Mouse (Mus musculus) midbrain, embryonic 16.5 days (tissue): ENCODE data around the gene Fam57a. TPM values are rescaled to one million over a fixed set of nuclear protein-coding genes. Genes with fewer than 3 reads are reported as not detected.
A peak's percentile ranks its signal among the peaks of the same experiment; 100 is the strongest.

Source experiments
- ATAC-seq: fragments of 200-750 bp; cut with Nextera tagmentation; 2 replicates; pipeline ENCODE4 v1.8.0; 2017; ENCODE audit warnings: moderate TSS enrichment
- H3K27ac ChIP-seq: fragments of 300-500 bp; sonication (generic); 2 replicates; pipeline ENCODE4 v1.5.1; 2014; ENCODE audit warnings: mild to moderate bottlenecking, low read length, mixed read lengths
- H3K27me3 ChIP-seq: fragments of 300-500 bp; sonication (generic); 2 replicates; pipeline ENCODE4 v1.6.1; 2014; ENCODE audit warnings: low read depth, low read length, mixed read lengths; ENCODE audit not compliant: control insufficient read depth, insufficient read depth
- H3K36me3 ChIP-seq: fragments of 300-500 bp; sonication (generic); 2 replicates; pipeline ENCODE4 v1.6.1; 2014; ENCODE audit warnings: mild to moderate bottlenecking, low read length, moderate library complexity, mixed read lengths; ENCODE audit not compliant: control insufficient read depth, insufficient read depth
- H3K4me1 ChIP-seq: fragments of 300-500 bp; sonication (generic); 2 replicates; pipeline ENCODE4 v1.6.1; 2014; ENCODE audit warnings: mild to moderate bottlenecking, low read length, mixed read lengths; ENCODE audit not compliant: control insufficient read depth, insufficient read depth
- H3K4me2 ChIP-seq: fragments of 300-500 bp; sonication (generic); 2 replicates; pipeline ENCODE4 v1.6.1; 2014; ENCODE audit warnings: mild to moderate bottlenecking, low read length, mixed read lengths
- H3K4me3 ChIP-seq: fragments of 300-500 bp; sonication (generic); 2 replicates; pipeline ENCODE4 v1.5.1; 2014; ENCODE audit warnings: low read depth, mild to moderate bottlenecking, low read length, moderate library complexity, mixed read lengths
- H3K9ac ChIP-seq: fragments of 300-500 bp; sonication (generic); 2 replicates; pipeline ENCODE4 v1.6.1; 2014; ENCODE audit warnings: low read depth, low read length, mixed read lengths
- H3K9me3 ChIP-seq: fragments of 300-500 bp; sonication (generic); replicated peaks from 2 replicates; pipeline ENCODE4 v1.6.1; 2014; ENCODE audit warnings: mild to moderate bottlenecking, low read length, mixed read lengths; ENCODE audit not compliant: control insufficient read depth, poor library complexity, severe bottlenecking
- WGBS: fragments of 180-500 bp; shearing (Covaris S2); extraction: QIAGEN DNeasy Blood & Tissue Kit; methylation state at CpG from one replicate; pipeline ENCODE4 v1.1.7; 2014; 5-methylcytosine and 5-hydroxymethylcytosine counted together
- polyA plus RNA-seq: library from polyadenylated mRNA; unstranded; fragments of >200 nt; fragmentation: Nextera tagmentation; extraction: Ambion mirVana; gene quantifications from 2 replicates; pipeline ENCODE4 v1.2.1, GENCODE M21; 2015

Fam57a gene
- polyA plus RNA-seq, 1 experiment from 2014 or later = 27.5 TPM

DNA sequence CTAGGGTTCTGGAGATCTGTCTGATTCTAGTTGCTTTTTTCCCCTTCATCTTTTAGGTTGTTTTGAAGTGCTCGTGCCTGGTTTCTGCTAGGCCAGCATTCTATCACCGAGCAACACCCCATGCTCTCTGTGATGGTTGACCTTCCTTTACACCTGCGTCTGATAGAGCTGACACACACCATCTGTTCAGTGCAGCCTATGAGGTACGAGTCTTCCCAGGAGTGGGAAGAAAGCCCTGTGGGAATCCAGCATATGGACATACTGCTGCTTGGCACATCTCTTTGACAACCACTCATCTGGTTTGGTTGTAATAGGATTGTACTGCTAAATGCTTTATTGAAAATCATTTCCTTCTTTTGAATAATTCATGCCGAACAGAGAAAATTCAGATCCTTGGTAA is 9.3 kb upstream of the Fam57a start:
- H3K9me3 ChIP-seq = no peaks in the 10 kb centered on the region
- no peak overlapping the region for H3K27ac ChIP-seq
- no peak overlapping the region for H3K4me2 ChIP-seq
- peaks cover 5% of the 10 kb centered on the region; the same call in 1 of the 2 replicates for H3K36me3 ChIP-seq
- no peak overlapping the region for H3K4me3 ChIP-seq
- WGBS = 52% methylated on average over 5 of the region's 5 CpGs
- no peak overlapping the region for H3K9ac ChIP-seq
- no peaks in the 10 kb centered on the region for H3K4me1 ChIP-seq
- ATAC-seq = no peak
- no peaks in the 10 kb centered on the region for H3K27me3 ChIP-seq

DNA sequence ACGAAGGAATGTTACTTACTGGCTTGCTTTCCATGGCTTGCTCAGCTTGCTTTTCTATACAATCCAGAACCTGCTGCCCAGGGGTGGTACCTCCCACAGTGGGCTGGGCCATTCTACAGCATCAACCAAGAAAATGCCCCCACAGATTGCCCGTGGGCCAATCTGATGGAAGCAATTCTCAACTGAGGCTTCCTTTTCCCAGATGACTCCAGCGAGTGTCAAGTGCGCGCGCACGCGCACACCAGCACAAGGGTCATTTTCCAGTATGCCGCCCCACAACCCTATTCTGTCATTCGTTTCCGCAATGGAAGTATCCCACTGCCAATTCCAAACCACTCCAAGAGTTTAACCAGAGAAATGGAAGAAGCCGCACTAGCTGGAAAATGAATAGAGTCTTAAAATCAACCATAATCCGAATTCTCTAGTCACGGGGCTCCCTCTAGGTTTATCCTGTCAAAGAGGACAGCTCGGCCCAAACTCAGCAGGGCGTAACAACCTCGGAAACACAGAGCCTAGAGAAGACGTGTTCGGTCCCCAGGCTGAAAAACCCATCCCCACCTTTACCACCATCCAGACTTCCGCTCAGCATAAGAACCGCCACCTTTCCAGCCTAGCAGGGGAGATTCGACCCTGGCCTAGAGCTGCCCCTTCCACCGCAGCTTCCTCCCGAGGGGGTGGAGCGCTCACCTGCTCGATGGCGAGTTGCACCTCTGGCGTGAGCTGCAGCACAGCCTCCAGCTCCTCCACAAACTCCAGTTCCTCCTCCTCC is 561 bp upstream of the Fam57a start:
- Histone ChIP-seq H3K4me2 (peak overlapping the region; percentile 69), H3K9ac (peak overlapping the region; percentile 77), H3K4me1 (peaks cover 9% of the 10 kb centered on the region), H3K27ac (peak overlapping the region; percentile 84), H3K36me3 (peaks cover under 1% of the 10 kb centered on the region; the same call in 1 of the 2 replicates), H3K4me3 (peak overlapping the region; percentile 92), H3K9me3 (no peaks in the 10 kb centered on the region), H3K27me3 (no peaks in the 10 kb centered on the region)
- peak; percentile 91 for ATAC-seq
- WGBS = 2% methylated on average over 27 of the region's 28 CpGs

DNA sequence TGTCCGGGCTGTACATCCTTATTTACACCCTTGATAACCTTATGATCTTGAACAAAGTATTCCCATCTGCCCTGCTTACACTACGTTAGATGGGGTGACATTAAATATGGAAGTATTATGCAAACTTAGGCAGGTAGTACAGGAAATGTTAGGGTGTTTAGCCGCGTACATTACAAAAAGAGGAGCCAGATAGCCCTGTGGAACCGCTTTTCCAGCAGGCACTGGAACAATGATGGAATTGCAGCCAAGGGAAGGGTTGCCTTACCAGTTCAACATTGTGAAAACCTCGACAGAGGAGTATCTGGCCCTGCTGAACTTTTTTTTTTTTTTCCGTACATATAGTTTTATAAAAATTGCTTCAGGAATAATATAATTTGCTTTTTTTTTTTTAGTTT is 672 bp downstream of the Fam57a start:
- ATAC-seq = no peak
- H3K9ac ChIP-seq = peak overlapping the region; percentile 77
- H3K4me2 ChIP-seq = peak overlapping the region; percentile 69
- WGBS = 23% methylated on average over 7 of the region's 7 CpGs
- H3K27ac ChIP-seq = peak overlapping the region; percentile 84
- H3K4me3 ChIP-seq = peak overlapping the region; percentile 92
- H3K27me3 ChIP-seq = no peaks in the 10 kb centered on the region
- no peaks in the 10 kb centered on the region for H3K9me3 ChIP-seq
- H3K36me3 ChIP-seq = no peaks in the 10 kb centered on the region
- H3K4me1 ChIP-seq = peaks cover 9% of the 10 kb centered on the region

DNA sequence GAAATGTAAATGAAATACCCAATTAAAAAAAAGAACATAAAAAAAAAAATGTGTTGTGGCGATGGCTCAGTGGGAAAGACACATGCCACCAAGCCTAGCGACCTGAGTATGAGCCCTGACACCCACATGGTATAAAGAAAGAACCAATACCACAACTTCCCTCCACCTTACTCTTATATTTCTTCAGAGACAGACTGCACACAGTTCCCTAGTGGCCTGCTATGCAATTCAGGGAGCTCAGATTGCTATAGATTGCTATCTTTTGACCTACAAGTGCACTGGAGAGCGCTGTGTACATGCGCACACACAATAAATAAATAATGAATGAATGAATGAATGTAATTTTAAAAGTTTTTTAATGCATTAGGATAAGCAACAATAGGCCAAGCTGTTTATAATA is 4.3 kb downstream of the Fam57a start:
- Histone ChIP-seq H3K27me3 (no peaks in the 10 kb centered on the region), H3K4me3 (no peak overlapping the region), H3K36me3 (no peaks in the 10 kb centered on the region), H3K9me3 (no peaks in the 10 kb centered on the region), H3K27ac (no peak overlapping the region), H3K4me2 (no peak overlapping the region), H3K9ac (no peak overlapping the region), H3K4me1 (peaks cover 1% of the 10 kb centered on the region; the same call in 1 of the 2 replicates)
- ATAC-seq = no peak
- 88% methylated on average over 4 of the region's 4 CpGs for WGBS

DNA sequence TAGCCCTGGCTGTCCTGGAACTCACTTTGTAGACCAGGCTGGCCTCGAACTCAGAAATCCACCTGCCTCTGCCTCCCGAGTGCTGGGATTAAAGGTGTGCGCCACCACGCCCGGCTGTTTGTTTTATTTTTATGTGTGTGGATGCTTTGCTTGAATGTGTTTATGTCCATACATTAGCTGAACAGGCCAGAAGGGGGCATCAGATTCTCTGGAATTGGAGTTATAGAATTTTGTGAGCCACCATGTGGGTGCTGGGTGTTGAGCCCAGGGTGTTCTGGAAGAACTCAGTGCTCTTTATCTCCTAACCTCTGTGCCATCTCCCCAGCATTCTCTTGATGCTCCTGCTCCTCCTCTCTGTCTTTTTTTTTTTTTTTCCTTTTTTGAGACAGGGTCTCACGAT is 7.4 kb downstream of the Fam57a start:
- Histone ChIP-seq H3K4me3 (no peak overlapping the region), H3K27ac (no peak overlapping the region), H3K4me2 (no peak overlapping the region), H3K36me3 (no peaks in the 10 kb centered on the region), H3K4me1 (no peaks in the 10 kb centered on the region), H3K27me3 (no peaks in the 10 kb centered on the region), H3K9me3 (no peaks in the 10 kb centered on the region), H3K9ac (no peak overlapping the region)
- whole genome bisulfite sequencing = 87% methylated on average over 6 of the region's 6 CpGs
- ATAC-seq = no peak

DNA sequence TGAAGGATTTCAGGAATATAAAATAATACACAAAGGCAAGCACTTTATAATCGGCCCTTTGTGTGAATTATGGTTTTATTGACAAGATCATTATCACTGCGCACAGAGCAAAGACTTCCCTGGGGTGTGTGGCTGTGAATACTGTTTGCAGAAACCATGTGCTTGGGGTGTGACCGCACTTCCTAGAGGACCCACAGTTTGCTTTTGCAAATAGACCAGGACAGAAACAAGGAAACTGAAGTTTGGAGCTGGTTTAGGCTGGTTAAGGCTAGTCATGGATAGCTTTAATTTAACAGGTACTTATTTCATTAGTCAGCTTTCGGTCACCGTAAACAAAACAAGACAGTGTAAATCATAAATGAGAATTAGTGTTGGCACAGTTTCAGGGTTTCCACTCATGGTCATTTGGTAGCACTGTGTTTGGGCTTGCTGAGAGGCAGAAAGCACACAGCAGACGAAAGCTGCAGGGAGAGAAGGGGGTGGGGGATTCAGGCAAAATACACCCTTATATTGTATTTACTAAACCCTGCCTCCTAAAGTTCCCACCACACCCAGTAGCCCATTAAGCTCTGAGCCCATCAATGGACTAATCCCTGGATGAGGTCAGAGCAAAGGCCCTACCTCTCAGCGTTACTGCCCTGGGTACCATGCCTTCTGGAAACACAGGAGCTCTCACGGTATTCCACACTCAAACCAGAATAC is 17.0 kb downstream of the Fam57a start:
- Histone ChIP-seq H3K4me3 (no peak overlapping the region), H3K4me2 (no peak overlapping the region), H3K9ac (no peak overlapping the region), H3K4me1 (peaks cover 3% of the 10 kb centered on the region; the same call in 1 of the 2 replicates), H3K9me3 (no peaks in the 10 kb centered on the region), H3K27me3 (no peaks in the 10 kb centered on the region), H3K27ac (no peak overlapping the region), H3K36me3 (no peaks in the 10 kb centered on the region)
- no peak for ATAC-seq
- WGBS = 61% methylated on average over 8 of the region's 8 CpGs

DNA sequence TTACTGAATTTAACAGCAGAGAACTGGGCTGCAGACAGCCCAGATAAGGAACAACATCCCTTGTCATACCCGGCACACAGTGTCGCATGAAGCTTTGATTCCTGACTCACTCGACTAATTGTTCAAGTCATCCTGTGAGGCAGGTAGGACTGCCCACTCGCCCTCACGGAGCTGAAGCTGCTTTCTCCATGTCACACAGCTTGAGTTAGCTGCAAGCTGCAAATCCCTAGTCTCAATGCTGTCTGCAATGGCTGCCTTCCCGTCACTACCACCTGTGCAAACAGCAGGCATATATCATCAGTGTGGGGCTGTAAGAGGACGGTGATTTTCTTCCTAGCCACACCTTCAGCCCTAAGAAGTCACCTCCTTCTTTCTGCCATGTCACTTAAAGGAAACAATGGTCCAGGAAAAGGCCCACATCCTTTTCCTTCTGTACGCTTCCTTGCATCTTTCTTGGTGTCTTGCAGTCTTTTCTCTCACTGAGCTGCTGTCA is 17.6 kb downstream of the Fam57a start:
- Histone ChIP-seq H3K36me3 (no peaks in the 10 kb centered on the region), H3K9ac (no peak overlapping the region), H3K27me3 (no peaks in the 10 kb centered on the region), H3K4me2 (no peak overlapping the region), H3K4me3 (no peak overlapping the region), H3K4me1 (peaks cover 5% of the 10 kb centered on the region; the same call in 1 of the 2 replicates), H3K9me3 (no peaks in the 10 kb centered on the region), H3K27ac (no peak overlapping the region)
- ATAC-seq = no peak
- WGBS = 49% methylated on average over 8 of the region's 8 CpGs

DNA sequence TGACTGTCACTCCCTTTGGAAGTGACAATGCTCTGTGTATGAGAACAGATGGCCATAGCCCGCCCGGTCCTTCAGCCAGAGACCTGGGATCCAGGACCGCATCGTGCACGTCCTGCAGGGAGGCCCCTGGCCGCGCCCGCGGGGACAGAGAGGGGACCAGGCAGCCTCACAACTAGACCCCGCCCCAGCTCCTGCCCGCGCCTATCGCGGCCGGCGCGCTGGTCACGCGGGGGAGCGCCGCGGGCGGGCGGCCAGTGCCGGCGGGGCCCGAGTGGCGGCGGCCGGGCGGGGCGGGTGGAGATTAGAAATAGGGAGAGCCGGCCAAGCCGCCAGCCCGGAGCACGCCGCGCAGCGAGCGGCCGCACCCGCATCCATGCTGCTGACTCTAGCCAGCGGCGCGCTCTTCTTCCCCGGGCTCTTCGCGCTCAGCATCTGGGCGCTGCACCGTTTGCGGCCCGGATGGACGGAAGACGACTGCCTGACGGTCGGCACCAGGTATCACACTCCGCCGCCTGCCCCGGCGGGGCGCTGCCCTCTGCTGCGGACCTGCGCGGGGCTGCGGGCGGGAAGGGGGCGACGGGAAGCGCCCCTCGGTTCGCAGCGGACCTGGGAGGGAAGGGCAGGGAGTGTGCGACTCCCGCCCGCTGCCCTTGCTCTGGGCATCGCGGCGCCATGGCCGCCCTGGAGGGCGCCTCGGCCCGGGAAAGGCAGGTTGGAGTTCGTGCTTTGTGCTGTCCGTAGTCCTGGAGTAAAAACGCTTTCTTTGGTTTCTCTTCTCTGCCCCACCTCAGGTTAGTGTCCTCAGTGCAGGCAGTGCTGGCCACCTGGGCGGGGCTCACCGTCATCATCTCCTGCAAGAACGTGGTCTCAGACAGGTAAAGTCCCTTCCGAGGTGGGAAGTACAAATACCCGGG is 22.5 kb downstream of the Fam57a start:
- Histone ChIP-seq H3K27ac (peak overlapping the region; percentile 88), H3K4me2 (peak overlapping the region; percentile 89), H3K4me3 (peak overlapping the region; percentile 93), H3K4me1 (peaks cover 19% of the 10 kb centered on the region), H3K27me3 (no peaks in the 10 kb centered on the region), H3K9me3 (no peaks in the 10 kb centered on the region), H3K36me3 (peaks cover 8% of the 10 kb centered on the region), H3K9ac (peak overlapping the region; percentile 97)
- peak; percentile 98 for ATAC-seq
- WGBS = under 1% methylated on average over 84 of the region's 90 CpGs
